Mouse (Mus musculus) spleen, adult 2 months (tissue): ENCODE results near the gene 5330417C22Rik.

Experiments used
- CTCF ChIP-seq: fragments of 200-500 bp; IDR thresholded peaks from 2 replicates; pipeline ENCODE4 v1.5.1; 2011; ENCODE audit warnings: mild to moderate bottlenecking, inconsistent platforms; ENCODE audit not compliant: insufficient read depth, insufficient read length, insufficient replicate concordance; ENCODE audit errors: extremely low read depth
- POLR2A ChIP-seq: fragments of 200-500 bp; IDR thresholded peaks from 2 replicates; pipeline ENCODE4 v1.6.1; 2011; ENCODE audit warnings: low read depth, low read length, inconsistent platforms

- TF ChIP-seq CTCF (no peak), POLR2A (no peak)
Observed at GRCm38 (mm10) chr3:108467760-108468159, 68.6 kb downstream of the 5330417C22Rik start.
